Mouse (Mus musculus): ENCODE data around the gene Hhipl1.

- TF ChIP-seq CTCF (IDR thresholded peaks at IDR 0.05; ENCODE audit: insufficient read depth, low read depth, low read length) (no peak), POLR2A (IDR thresholded peaks at IDR 0.05; ENCODE audit: insufficient read depth, low read depth, low read length) (no peak)
These were observed 19.7 kb upstream of the Hhipl1 start for GRCm38 (mm10) chr12:108286381-108286780.
